Mouse (Mus musculus) liver, embryonic 13.5 days (tissue): Measurements from ENCODE around the gene Pik3r2. TPM values are rescaled to one million over a fixed set of nuclear protein-coding genes. Genes with fewer than 3 reads are reported as not detected.
"Not testable (repeated sequence)": the region's sequence is repeated elsewhere in the genome, so short reads cannot be mapped to it uniquely, and the experiment has no call there.

ENCODE experiments used
- ATAC-seq: fragments of 200-750 bp; cut with Nextera tagmentation; 2 replicates; pipeline ENCODE4 v1.8.0; 2017; ENCODE audit warnings: low read depth, mild to moderate bottlenecking, moderate number of reproducible peaks, moderate library complexity
- DNase-seq: peaks from one replicate; pipeline ENCODE4 v3.0.0; 2022
- H3K27ac ChIP-seq: fragments of 300-500 bp; sonication (generic); 2 replicates; pipeline ENCODE4 v1.5.1; 2015; ENCODE audit warnings: moderate library complexity, mild to moderate bottlenecking, inconsistent platforms
- H3K27me3 ChIP-seq: fragments of 300-500 bp; sonication (generic); 2 replicates; pipeline ENCODE4 v1.6.1; 2015; ENCODE audit warnings: mild to moderate bottlenecking, inconsistent platforms
- H3K36me3 ChIP-seq: fragments of 300-500 bp; sonication (generic); 2 replicates; pipeline ENCODE4 v1.6.1; 2015; ENCODE audit warnings: mild to moderate bottlenecking, inconsistent platforms
- H3K4me1 ChIP-seq: fragments of 300-500 bp; sonication (generic); replicated peaks from 2 replicates; pipeline ENCODE4 v1.6.1; 2015; ENCODE audit warnings: inconsistent platforms
- H3K4me2 ChIP-seq: fragments of 300-500 bp; sonication (generic); 2 replicates; pipeline ENCODE4 v1.6.1; 2015; ENCODE audit warnings: inconsistent platforms, mild to moderate bottlenecking, moderate library complexity
- H3K4me3 ChIP-seq: fragments of 300-500 bp; sonication (generic); replicated peaks from 2 replicates; pipeline ENCODE4 v1.5.1; 2015; ENCODE audit warnings: mild to moderate bottlenecking, inconsistent platforms
- H3K9ac ChIP-seq: fragments of 300-500 bp; sonication (generic); 2 replicates; pipeline ENCODE4 v1.6.1; 2015; ENCODE audit warnings: mild to moderate bottlenecking, inconsistent platforms
- H3K9me3 ChIP-seq: fragments of 300-500 bp; sonication (generic); replicated peaks from 2 replicates; pipeline ENCODE4 v1.6.1; 2016; ENCODE audit warnings: inconsistent platforms
- WGBS: fragments of 180-500 bp; shearing (Covaris S2); methylation state at CpG from one replicate; pipeline ENCODE4 v1.1.7; 2015; ENCODE audit not compliant: insufficient replicate concordance; 5-methylcytosine and 5-hydroxymethylcytosine counted together
- polyA plus RNA-seq: library from polyadenylated mRNA; unstranded; fragments of >200 nt; fragmentation: Nextera tagmentation; extraction: Ambion mirVana; gene quantifications from 2 replicates; pipeline ENCODE4 v1.2.1, GENCODE M21; 2015

Pik3r2 gene
- polyA plus RNA-seq = 18.0 and 18.2 TPM in 2 replicates

GRCm38 (mm10) chr8:70776496-70777444 lies at the start of gene Pik3r2:
TSS of gene Pik3r2 (minus strand) at chr8:70776713.
- under 1% methylated on average over 94 of the region's 94 CpGs for WGBS
- Histone ChIP-seq H3K4me1 (peaks cover 61% of the 10 kb centered on the region), H3K9me3 (no peaks in the 10 kb centered on the region), H3K4me2 (peak within 1 kb of the TSS; percentile 100), H3K36me3 (peaks cover 69% of the 10 kb centered on the region), H3K4me3 (peak within 1 kb of the TSS; percentile 81), H3K9ac (peak within 1 kb of the TSS; percentile 96), H3K27me3 (no peaks in the 10 kb centered on the region), H3K27ac (peak within 1 kb of the TSS; percentile 94)
- DNase-seq (peak; percentile 95), ATAC-seq (peak; percentile 85)

- peaks cover 10% of the 10 kb centered on the region for H3K27me3 ChIP-seq
- H3K4me3 ChIP-seq = no peak overlapping the region
- no peak for ATAC-seq
- peaks cover 15% of the 10 kb centered on the region for H3K4me1 ChIP-seq
- WGBS = 77% methylated on average over 8 of the region's 8 CpGs
- H3K9me3 ChIP-seq = no peaks in the 10 kb centered on the region
- no peak overlapping the region for H3K4me2 ChIP-seq
- DNase-seq = no peak
- H3K27ac ChIP-seq = no peak overlapping the region
- H3K36me3 ChIP-seq = no peaks in the 10 kb centered on the region
- no peak overlapping the region for H3K9ac ChIP-seq
Measured at GRCm38 (mm10) chr8:70825816-70826215, 49.3 kb upstream of the Pik3r2 start.

GRCm38 (mm10) chr8:70823802-70824201 lies 47.3 kb upstream of the Pik3r2 start:
- 81% methylated on average over 7 of the region's 7 CpGs for WGBS
- DNase-seq = no peak

GRCm38 (mm10) chr8:70822594-70822993 lies 46.1 kb upstream of the Pik3r2 start:
- peaks cover 31% of the 10 kb centered on the region for H3K27me3 ChIP-seq
- not testable (repeated sequence) for H3K9me3 ChIP-seq, ATAC-seq

More at GRCm38 (mm10) chr8:70823802-70824201, 47.3 kb upstream of the Pik3r2 start:
- Histone ChIP-seq H3K9me3 (no peaks in the 10 kb centered on the region), H3K36me3 (no peaks in the 10 kb centered on the region), H3K9ac (no peak overlapping the region), H3K27ac (no peak overlapping the region), H3K4me2 (no peak overlapping the region), H3K4me3 (no peak overlapping the region), H3K27me3 (peaks cover 26% of the 10 kb centered on the region), H3K4me1 (peaks cover 29% of the 10 kb centered on the region)
- no peak for ATAC-seq

GRCm38 (mm10) chr8:70821992-70822391 lies 45.5 kb upstream of the Pik3r2 start:
- Histone ChIP-seq H3K4me1 (peaks cover 33% of the 10 kb centered on the region), H3K9me3 (no peaks in the 10 kb centered on the region; the same call in 1 of the 2 replicates), H3K27ac (peak overlapping the region; percentile 58; the same call in 1 of the 2 replicates), H3K4me2 (no peak overlapping the region; the same call in 1 of the 2 replicates), H3K9ac (peak overlapping the region; percentile 49; the same call in 1 of the 2 replicates), H3K27me3 (peaks cover 37% of the 10 kb centered on the region), H3K4me3 (no peak overlapping the region), H3K36me3 (no peaks in the 10 kb centered on the region)
- no peak for ATAC-seq
- no peak for DNase-seq
- WGBS = 38% methylated on average over 11 of the region's 11 CpGs

More at GRCm38 (mm10) chr8:70822594-70822993, 46.1 kb upstream of the Pik3r2 start:
- DNase-seq, H3K36me3 ChIP-seq, H3K4me3 ChIP-seq, H3K4me2 ChIP-seq, H3K27ac ChIP-seq: not testable (repeated sequence)
- 80% methylated on average over 3 of the region's 3 CpGs for WGBS
- Histone ChIP-seq H3K9ac (peak overlapping the region; percentile 29; the same call in 1 of the 2 replicates), H3K4me1 (peaks cover 29% of the 10 kb centered on the region)

GRCm38 (mm10) chr8:70821399-70821962 lies 45.0 kb upstream of the Pik3r2 start:
- H3K27ac ChIP-seq = peak overlapping the region; percentile 58; the same call in 1 of the 2 replicates
- DNase-seq (peak; percentile 59), ATAC-seq (peak; percentile 24; the same call in 1 of the 2 replicates)
- H3K36me3 ChIP-seq = no peaks in the 10 kb centered on the region
- no peak overlapping the region; the same call in 1 of the 2 replicates for H3K4me2 ChIP-seq
- H3K4me1 ChIP-seq = peaks cover 38% of the 10 kb centered on the region
- no peaks in the 10 kb centered on the region; the same call in 1 of the 2 replicates for H3K9me3 ChIP-seq
- peaks cover 43% of the 10 kb centered on the region for H3K27me3 ChIP-seq
- WGBS = 15% methylated on average over 30 of the region's 30 CpGs
- H3K4me3 ChIP-seq = no peak overlapping the region
- H3K9ac ChIP-seq = peak overlapping the region; percentile 49; the same call in 1 of the 2 replicates

- 12% methylated on average over 31 of the region's 31 CpGs for WGBS
- 0 out of 2 replicates have a peak overlapping the region, but pooled peaks have one; percentile 10 for H3K4me3 ChIP-seq
Measured at GRCm38 (mm10) chr8:70820101-70820935, 43.8 kb upstream of the Pik3r2 start.

GRCm38 (mm10) chr8:70816679-70817078 lies 40.2 kb upstream of the Pik3r2 start:
- Histone ChIP-seq H3K27ac (no peak overlapping the region), H3K36me3 (no peaks in the 10 kb centered on the region), H3K4me1 (peaks cover 40% of the 10 kb centered on the region), H3K27me3 (peaks cover 74% of the 10 kb centered on the region), H3K4me3 (peak overlapping the region; percentile 15; the same call in 1 of the 2 replicates), H3K9me3 (no peaks in the 10 kb centered on the region; the same call in 1 of the 2 replicates), H3K4me2 (peak overlapping the region; percentile 54), H3K9ac (no peak overlapping the region)
- ATAC-seq (peak; percentile 78), DNase-seq (peak; percentile 56)
- 7% methylated on average over 30 of the region's 30 CpGs for WGBS

More at GRCm38 (mm10) chr8:70820101-70820935, 43.8 kb upstream of the Pik3r2 start:
- Histone ChIP-seq H3K4me1 (peaks cover 44% of the 10 kb centered on the region), H3K9ac (peak overlapping the region; percentile 33; the same call in 1 of the 2 replicates), H3K4me2 (peak overlapping the region; percentile 46), H3K27me3 (peaks cover 54% of the 10 kb centered on the region), H3K36me3 (no peaks in the 10 kb centered on the region), H3K9me3 (no peaks in the 10 kb centered on the region; the same call in 1 of the 2 replicates), H3K27ac (no peak overlapping the region)
- ATAC-seq (peak; percentile 53), DNase-seq (no peak)

GRCm38 (mm10) chr8:70812885-70813284 lies 36.4 kb upstream of the Pik3r2 start:
- DNase-seq (no peak), ATAC-seq (no peak)
- Histone ChIP-seq H3K4me3 (no peak overlapping the region), H3K9ac (no peak overlapping the region), H3K4me1 (peaks cover 31% of the 10 kb centered on the region), H3K27me3 (peaks cover 58% of the 10 kb centered on the region), H3K27ac (no peak overlapping the region), H3K36me3 (no peaks in the 10 kb centered on the region), H3K4me2 (no peak overlapping the region), H3K9me3 (no peaks in the 10 kb centered on the region)
- 64% methylated on average over 4 of the region's 4 CpGs for WGBS

GRCm38 (mm10) chr8:70812055-70812454 lies 35.5 kb upstream of the Pik3r2 start:
- no peak overlapping the region for H3K27ac ChIP-seq
- no peak overlapping the region for H3K4me2 ChIP-seq
- DNase-seq (no peak), ATAC-seq (no peak)
- H3K4me3 ChIP-seq = no peak overlapping the region
- WGBS = 41% methylated on average over 4 of the region's 4 CpGs
- H3K27me3 ChIP-seq = peaks cover 50% of the 10 kb centered on the region
- no peak overlapping the region for H3K9ac ChIP-seq
- no peaks in the 10 kb centered on the region for H3K36me3 ChIP-seq
- peaks cover 36% of the 10 kb centered on the region for H3K4me1 ChIP-seq
- no peaks in the 10 kb centered on the region for H3K9me3 ChIP-seq
